Mouse (Mus musculus) ES-Bruce4 (cell line): ENCODE results near the gene E330017A01Rik. TPM values are rescaled to one million over a fixed set of nuclear protein-coding genes. Genes with fewer than 3 reads are reported as not detected.

Experiments used
- H3K27ac ChIP-seq: 2 replicates; pipeline ENCODE4 v1.5.1; 2012; ENCODE audit warnings: low read length, inconsistent platforms; ENCODE audit not compliant: insufficient read depth
- H3K27me3 ChIP-seq: 2 replicates; pipeline ENCODE4 v1.6.1; 2012; ENCODE audit warnings: mild to moderate bottlenecking, low read length, inconsistent platforms; ENCODE audit not compliant: control insufficient read depth, poor library complexity, insufficient read depth, severe bottlenecking
- H3K36me3 ChIP-seq: 2 replicates; pipeline ENCODE4 v1.6.1; 2012; ENCODE audit warnings: inconsistent platforms, mild to moderate bottlenecking, low read length, moderate library complexity; ENCODE audit not compliant: control insufficient read depth, poor library complexity, insufficient read depth, severe bottlenecking
- H3K4me1 ChIP-seq: one replicate; pipeline ENCODE4 v1.8.1; 2011; ENCODE audit warnings: low read length; ENCODE audit not compliant: control insufficient read depth, insufficient read depth
- H3K4me3 ChIP-seq: 2 replicates; pipeline ENCODE4 v1.5.1; 2011; ENCODE audit warnings: low read depth, mild to moderate bottlenecking, low read length
- H3K9ac ChIP-seq: 2 replicates; pipeline ENCODE4 v1.6.1; 2012; ENCODE audit warnings: low read depth, mild to moderate bottlenecking, inconsistent platforms; ENCODE audit not compliant: poor library complexity, severe bottlenecking
- H3K9me3 ChIP-seq: replicated peaks from 2 replicates; pipeline ENCODE4 v1.6.1; 2012; ENCODE audit warnings: mild to moderate bottlenecking, low read length, inconsistent platforms; ENCODE audit not compliant: control insufficient read depth, poor library complexity, insufficient read depth, severe bottlenecking
- CTCF ChIP-seq: IDR thresholded peaks from one replicate; pipeline ENCODE4 v1.8.1; 2011; ENCODE audit warnings: low read depth, low read length
- EP300 ChIP-seq: IDR thresholded peaks from 2 replicates; pipeline ENCODE4 v1.6.1; 2011; ENCODE audit warnings: low read depth, low read length; ENCODE audit not compliant: insufficient read depth
- POLR2A ChIP-seq: IDR thresholded peaks from one replicate; pipeline ENCODE4 v1.8.1; 2011; ENCODE audit warnings: low read length; ENCODE audit not compliant: insufficient read depth
- polyA plus RNA-seq: library from polyadenylated mRNA; stranded (reverse); fragments of >200 nt; gene quantifications from 2 replicates; pipeline ENCODE4 v1.2.4, GENCODE M21; 2011; ENCODE audit warnings: low read depth; ENCODE audit not compliant: missing spikeins, insufficient read depth, insufficient read length

Gene E330017A01Rik
- polyA plus RNA-seq, 1 experiment = not detected

GRCm38 (mm10) chr16:58655751-58656150 is 17.2 kb upstream of the E330017A01Rik start:
- peaks cover 3% of the 10 kb centered on the region; the same call in 1 of the 2 replicates for H3K9me3 ChIP-seq
- H3K27ac ChIP-seq = no peak overlapping the region
- H3K9ac ChIP-seq = no peak overlapping the region
- no peaks in the 10 kb centered on the region for H3K27me3 ChIP-seq
- H3K4me3 ChIP-seq = no peak overlapping the region
- TF ChIP-seq POLR2A = no peak
- TF ChIP-seq EP300 = no peak
- TF ChIP-seq CTCF = no peak
- H3K36me3 ChIP-seq = no peaks in the 10 kb centered on the region
- no peaks in the 10 kb centered on the region for H3K4me1 ChIP-seq

DNA sequence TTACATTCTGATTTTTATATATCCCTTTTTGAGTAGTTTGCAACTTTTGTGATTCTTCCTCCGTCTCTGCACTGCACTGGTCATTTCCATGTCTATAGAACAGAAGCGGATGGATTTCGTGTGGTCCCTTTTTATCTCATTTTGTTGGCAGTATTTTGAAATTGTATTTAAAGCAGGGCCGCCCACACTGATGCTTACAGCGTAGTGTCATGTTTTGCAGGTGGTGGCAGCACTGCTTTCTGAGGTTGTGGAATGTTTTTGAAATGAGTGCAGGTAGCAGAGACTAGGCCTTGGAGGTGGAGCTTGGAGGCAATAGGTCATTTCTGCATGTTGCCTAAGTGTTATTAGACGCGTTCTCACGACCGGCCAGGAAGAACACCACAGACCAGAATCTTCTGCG is 11.4 kb upstream of the E330017A01Rik start:
- H3K27ac ChIP-seq = no peak overlapping the region
- no peaks in the 10 kb centered on the region for H3K27me3 ChIP-seq
- H3K36me3 ChIP-seq = no peaks in the 10 kb centered on the region
- no peak overlapping the region for H3K9ac ChIP-seq
- no peaks in the 10 kb centered on the region for H3K4me1 ChIP-seq
- TF ChIP-seq CTCF = no peak
- no peak for TF ChIP-seq POLR2A
- TF ChIP-seq EP300 = no peak
- no peak overlapping the region for H3K4me3 ChIP-seq
- no peaks in the 10 kb centered on the region for H3K9me3 ChIP-seq

- no peak overlapping the region for H3K27ac ChIP-seq
- no peak for TF ChIP-seq CTCF
- TF ChIP-seq POLR2A = no peak
- no peak for TF ChIP-seq EP300
Measured at GRCm38 (mm10) chr16:58638016-58638415, 523 bp downstream of the E330017A01Rik start.

GRCm38 (mm10) chr16:58637448-58637847 is 1.1 kb downstream of the E330017A01Rik start:
- H3K27ac ChIP-seq = no peak overlapping the region
- H3K9ac ChIP-seq = no peak overlapping the region
- H3K4me1 ChIP-seq = no peaks in the 10 kb centered on the region
- no peaks in the 10 kb centered on the region for H3K36me3 ChIP-seq
- H3K27me3 ChIP-seq = no peaks in the 10 kb centered on the region
- TF ChIP-seq EP300 (no peak), CTCF (no peak), POLR2A (no peak)
- no peaks in the 10 kb centered on the region for H3K9me3 ChIP-seq
- H3K4me3 ChIP-seq = no peak overlapping the region

More at GRCm38 (mm10) chr16:58638016-58638415, 523 bp downstream of the E330017A01Rik start:
- H3K4me3 ChIP-seq = no peak overlapping the region
- no peaks in the 10 kb centered on the region for H3K9me3 ChIP-seq
- H3K9ac ChIP-seq = no peak overlapping the region
- no peaks in the 10 kb centered on the region for H3K27me3 ChIP-seq
- no peaks in the 10 kb centered on the region for H3K36me3 ChIP-seq
- no peaks in the 10 kb centered on the region for H3K4me1 ChIP-seq

DNA sequence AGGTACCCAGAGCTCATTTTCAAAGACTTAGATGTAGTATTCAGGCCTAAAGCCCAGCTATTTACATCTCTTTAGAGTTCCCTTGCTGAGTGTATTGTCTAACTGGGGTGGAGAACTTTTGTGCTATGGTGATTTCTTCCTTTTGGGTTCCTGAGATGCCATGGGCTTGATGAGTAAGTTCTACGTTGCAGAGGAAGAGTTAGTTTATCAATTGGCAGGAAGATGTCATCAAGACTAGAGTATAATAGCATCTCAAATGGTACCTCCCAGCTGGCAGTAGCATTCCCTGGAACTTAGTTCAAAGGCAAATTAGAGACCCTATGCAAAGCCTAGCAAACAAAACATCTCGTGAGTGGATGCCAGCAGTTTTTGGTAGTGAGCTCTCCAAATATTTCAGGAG is 2.7 kb downstream of the E330017A01Rik start:
- Histone ChIP-seq H3K36me3 (no peaks in the 10 kb centered on the region), H3K27ac (no peak overlapping the region), H3K27me3 (no peaks in the 10 kb centered on the region), H3K9ac (no peak overlapping the region), H3K4me3 (no peak overlapping the region), H3K9me3 (no peaks in the 10 kb centered on the region), H3K4me1 (no peaks in the 10 kb centered on the region)
- no peak for TF ChIP-seq EP300
- TF ChIP-seq CTCF = no peak
- no peak for TF ChIP-seq POLR2A

- H3K4me1 ChIP-seq = no peaks in the 10 kb centered on the region
- no peak overlapping the region for H3K9ac ChIP-seq
- no peaks in the 10 kb centered on the region for H3K27me3 ChIP-seq
- H3K36me3 ChIP-seq = no peaks in the 10 kb centered on the region
- no peak overlapping the region for H3K27ac ChIP-seq
- H3K4me3 ChIP-seq = no peak overlapping the region
- TF ChIP-seq POLR2A (no peak), EP300 (no peak), CTCF (no peak)
- no peaks in the 10 kb centered on the region for H3K9me3 ChIP-seq
Measured at GRCm38 (mm10) chr16:58629736-58630135, 8.8 kb downstream of the E330017A01Rik start.

GRCm38 (mm10) chr16:58628968-58629367 is 9.6 kb downstream of the E330017A01Rik start:
- H3K4me1 ChIP-seq = no peaks in the 10 kb centered on the region
- no peaks in the 10 kb centered on the region for H3K36me3 ChIP-seq
- H3K9me3 ChIP-seq = no peaks in the 10 kb centered on the region
- H3K9ac ChIP-seq = no peak overlapping the region
- H3K27me3 ChIP-seq = no peaks in the 10 kb centered on the region
- no peak overlapping the region for H3K27ac ChIP-seq
- TF ChIP-seq CTCF (no peak), POLR2A (no peak), EP300 (no peak)
- H3K4me3 ChIP-seq = no peak overlapping the region
